Mouse (Mus musculus) adipose tissue, adult 10 weeks (tissue): ENCODE results near the gene Zkscan5. TPM values are rescaled to one million over a fixed set of nuclear protein-coding genes. Genes with fewer than 3 reads are reported as not detected.

Experiments
- polyA plus RNA-seq: library from polyadenylated mRNA; stranded (reverse); fragments of 350-450 nt; fragmentation: Illumina TruSeq; extraction: RNeasy Lipid Tissue Mini Kit (QIAGEN cat#74804); gene quantifications from one replicate; pipeline ENCODE4 v1.2.3, GENCODE M21; 2014; ENCODE audit warnings: low read depth, low replicate concordance

Gene Zkscan5
- polyA plus RNA-seq = 10.3 TPM

DNA sequence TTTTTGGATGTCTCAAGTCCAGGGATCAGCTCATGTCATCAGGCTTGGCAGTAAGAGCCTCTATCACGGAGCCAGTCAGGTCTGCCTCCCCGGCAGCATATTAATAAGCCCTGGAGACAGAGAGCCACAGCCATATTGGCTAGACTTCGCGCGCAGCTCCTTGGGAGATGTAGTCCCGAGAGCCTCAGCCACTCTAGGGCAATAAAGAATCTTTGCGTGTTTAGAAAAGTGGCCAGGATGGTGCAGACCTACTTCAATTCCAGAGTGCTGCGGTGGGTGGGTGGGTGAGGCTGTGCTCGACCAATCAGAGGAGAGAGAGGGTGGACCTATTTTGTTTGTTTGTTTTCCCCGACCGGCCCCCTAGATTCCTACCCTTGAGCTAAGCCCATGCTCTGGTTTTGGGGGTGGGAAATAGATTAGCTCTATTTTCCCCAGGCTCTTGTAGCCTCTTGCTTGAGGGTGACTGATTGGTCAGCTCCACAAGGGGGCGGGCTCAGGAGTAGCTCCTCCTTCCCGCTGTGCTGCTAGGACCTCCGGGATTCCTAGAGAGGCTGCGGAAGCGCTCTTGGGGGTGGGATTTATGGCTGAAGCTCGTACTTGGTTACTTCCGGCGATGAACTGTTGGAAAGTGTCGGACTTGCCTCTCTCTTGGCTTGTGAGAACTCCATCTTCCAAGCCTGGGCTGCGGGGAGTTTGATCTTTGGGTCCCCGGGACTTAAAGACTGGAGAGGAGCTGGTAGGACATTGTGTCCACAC, at the start of gene Zkscan5:
TSS of gene Zkscan5 (plus strand) at position 627 of the 756 bp plus-strand sequence.

GRCm38 (mm10) chr5:145166536-145167305, 37.6 kb upstream of the Zkscan5 start, which contains the start of the genes Ptcd1 and Cpsf4:
Ptcd1 (minus strand) TSS chr5:145167108.
Cpsf4 (plus strand) TSS chr5:145167213.

GRCm38 (mm10) chr5:145191962-145192361, 12.4 kb upstream of the Zkscan5 start, which contains the start of gene Atp5j2:
Atp5j2 (minus strand) TSS chr5:145192062.

DNA sequence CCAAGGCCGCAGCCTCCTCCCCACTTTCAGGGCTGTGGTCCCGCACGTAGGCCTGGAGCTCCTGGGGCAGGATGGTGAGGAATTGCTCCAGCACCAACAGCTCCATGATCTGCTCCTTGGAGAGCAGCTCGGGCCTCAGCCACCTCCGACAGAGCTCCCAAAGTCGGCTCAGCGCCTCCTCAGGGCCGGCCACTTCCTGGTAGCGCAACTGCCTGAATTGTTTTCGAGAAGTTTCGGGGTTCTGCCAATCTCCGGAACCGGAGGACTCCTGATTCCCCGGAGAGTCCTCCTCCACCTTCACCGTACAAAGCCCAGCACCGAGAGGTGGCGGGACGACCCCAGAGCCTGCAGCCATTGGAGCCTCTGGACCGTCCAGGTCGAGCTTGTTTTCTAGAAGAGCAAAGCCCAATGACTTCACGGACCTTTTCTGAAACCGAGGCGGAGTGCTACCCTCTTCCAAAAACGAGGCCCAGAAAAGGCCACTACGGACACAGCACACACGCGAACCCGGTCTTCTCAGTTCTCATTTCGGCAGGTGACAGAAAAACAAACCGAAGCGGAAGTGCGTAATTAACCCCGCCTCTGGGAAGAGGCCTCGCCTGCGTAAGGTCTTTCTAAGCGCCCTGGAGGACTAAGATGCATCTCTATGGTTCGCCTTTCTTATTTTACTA, 2.9 kb upstream of the Zkscan5 start, which contains the start of gene Zkscan14:
TSS of gene Zkscan14 (minus strand) at position 548 of the 671 bp plus-strand sequence.

GRCm38 (mm10) chr5:145231367-145231871, 27.1 kb downstream of the Zkscan5 start, which contains the start of gene Zfp655:
Zfp655 (plus strand) TSS chr5:145231715.

Other genes with a start within 250 kb of the Zkscan5 start
- 24.7 TPM for gene Smurf1, start 238.7 kb upstream of the Zkscan5 start, polyA plus RNA-seq
- 1.9 TPM for gene Gm4871, start 171.8 kb upstream of the Zkscan5 start, polyA plus RNA-seq
- gene 1700018F24Rik, start 161.6 kb upstream of the Zkscan5 start, polyA plus RNA-seq = 2.1 TPM
- gene Arpc1a, start 120.7 kb upstream of the Zkscan5 start, polyA plus RNA-seq = 144 TPM
- 0.11 TPM for gene Kpna7, start 120.5 kb upstream of the Zkscan5 start, polyA plus RNA-seq
- gene Arpc1b, start 90.3 kb upstream of the Zkscan5 start, polyA plus RNA-seq = 316 TPM
- 75.4 TPM for gene Pdap1, start 64.3 kb upstream of the Zkscan5 start, polyA plus RNA-seq
- gene Bud31, start 64.2 kb upstream of the Zkscan5 start, polyA plus RNA-seq = 100 TPM
- 14.8 TPM for gene Ptcd1, start 37.5 kb upstream of the Zkscan5 start, polyA plus RNA-seq
- 19.5 TPM for gene Cpsf4, start 37.3 kb upstream of the Zkscan5 start, polyA plus RNA-seq
- 228 TPM for gene Atp5j2, start 12.5 kb upstream of the Zkscan5 start, polyA plus RNA-seq
- gene Zkscan14, start 2.7 kb upstream of the Zkscan5 start, polyA plus RNA-seq = 8.3 TPM
- 23.3 TPM for gene Zfp655, start 27.2 kb downstream of the Zkscan5 start, polyA plus RNA-seq
- gene Zscan25, start 75.9 kb downstream of the Zkscan5 start, polyA plus RNA-seq = 14.2 TPM
- gene Cyp3a57, start 140.7 kb downstream of the Zkscan5 start, polyA plus RNA-seq = not detected